Mouse (Mus musculus) hindbrain, embryonic 12.5 days (tissue): ENCODE data around the gene Gm128. TPM values are rescaled to one million over a fixed set of nuclear protein-coding genes. Genes with fewer than 3 reads are reported as not detected.

Source experiments
- ATAC-seq: fragments of 200-750 bp; cut with Nextera tagmentation; 2 replicates; pipeline ENCODE4 v1.8.0; 2017; ENCODE audit warnings: moderate TSS enrichment; ENCODE audit not compliant: low FRiP score
- H3K27ac ChIP-seq: fragments of 300-500 bp; sonication (generic); 2 replicates; pipeline ENCODE4 v1.5.1; 2016; ENCODE audit warnings: mild to moderate bottlenecking
- H3K27me3 ChIP-seq: fragments of 300-500 bp; sonication (generic); 2 replicates; pipeline ENCODE4 v1.6.1; 2016; ENCODE audit warnings: mild to moderate bottlenecking
- H3K36me3 ChIP-seq: fragments of 300-500 bp; sonication (generic); 2 replicates; pipeline ENCODE4 v1.6.1; 2016; ENCODE audit warnings: mild to moderate bottlenecking
- H3K4me1 ChIP-seq: fragments of 300-500 bp; sonication (generic); 2 replicates; pipeline ENCODE4 v1.6.1; 2016
- H3K4me2 ChIP-seq: fragments of 300-500 bp; sonication (generic); replicated peaks from 2 replicates; pipeline ENCODE4 v1.6.1; 2016; ENCODE audit warnings: mild to moderate bottlenecking
- H3K4me3 ChIP-seq: fragments of 300-500 bp; sonication (generic); 2 replicates; pipeline ENCODE4 v1.5.1; 2016; ENCODE audit warnings: mild to moderate bottlenecking
- H3K9ac ChIP-seq: fragments of 300-500 bp; sonication (generic); 2 replicates; pipeline ENCODE4 v1.6.1; 2016; ENCODE audit warnings: mild to moderate bottlenecking, moderate library complexity
- H3K9me3 ChIP-seq: fragments of 300-500 bp; sonication (generic); replicated peaks from 2 replicates; pipeline ENCODE4 v1.6.1; 2016; ENCODE audit warnings: mild to moderate bottlenecking
- WGBS: fragments of 180-500 bp; shearing (Covaris S2); methylation state at CpG from one replicate; pipeline ENCODE4 v1.1.7; 2016; 5-methylcytosine and 5-hydroxymethylcytosine counted together
- polyA plus RNA-seq: library from polyadenylated mRNA; unstranded; fragments of >200 nt; fragmentation: Nextera tagmentation; extraction: Ambion mirVana; gene quantifications from 2 replicates; pipeline ENCODE4 v1.2.1, GENCODE M21; 2016

Gene Gm128
- polyA plus RNA-seq, 1 experiment from 2014 or later = 0.25 TPM

DNA sequence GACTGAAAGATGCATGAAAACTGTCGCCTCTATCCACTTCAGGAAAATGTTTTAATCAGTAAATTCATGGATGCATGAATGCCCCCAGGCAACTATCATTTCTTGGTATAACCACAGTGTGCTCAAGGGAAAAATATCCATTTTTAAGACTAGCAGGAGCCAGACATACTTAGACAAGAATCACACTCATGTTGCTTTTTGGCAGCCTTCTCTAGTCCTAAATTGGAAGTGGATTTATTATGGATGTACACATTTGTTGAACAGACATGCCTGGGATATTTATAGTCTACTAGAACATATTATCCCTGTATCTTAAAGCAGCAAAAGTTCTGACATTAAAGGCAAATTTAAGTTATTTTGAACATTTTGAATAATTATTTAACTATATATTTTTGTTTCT is 23.3 kb upstream of the Gm128 start:
- Histone ChIP-seq H3K27ac (no peak overlapping the region), H3K4me1 (no peaks in the 10 kb centered on the region), H3K4me2 (no peak overlapping the region), H3K36me3 (peaks cover 50% of the 10 kb centered on the region), H3K4me3 (no peak overlapping the region), H3K9ac (no peak overlapping the region), H3K9me3 (no peaks in the 10 kb centered on the region), H3K27me3 (no peaks in the 10 kb centered on the region)
- ATAC-seq = no peak
- 79% methylated on average over 1 of the region's 1 CpGs for WGBS

DNA sequence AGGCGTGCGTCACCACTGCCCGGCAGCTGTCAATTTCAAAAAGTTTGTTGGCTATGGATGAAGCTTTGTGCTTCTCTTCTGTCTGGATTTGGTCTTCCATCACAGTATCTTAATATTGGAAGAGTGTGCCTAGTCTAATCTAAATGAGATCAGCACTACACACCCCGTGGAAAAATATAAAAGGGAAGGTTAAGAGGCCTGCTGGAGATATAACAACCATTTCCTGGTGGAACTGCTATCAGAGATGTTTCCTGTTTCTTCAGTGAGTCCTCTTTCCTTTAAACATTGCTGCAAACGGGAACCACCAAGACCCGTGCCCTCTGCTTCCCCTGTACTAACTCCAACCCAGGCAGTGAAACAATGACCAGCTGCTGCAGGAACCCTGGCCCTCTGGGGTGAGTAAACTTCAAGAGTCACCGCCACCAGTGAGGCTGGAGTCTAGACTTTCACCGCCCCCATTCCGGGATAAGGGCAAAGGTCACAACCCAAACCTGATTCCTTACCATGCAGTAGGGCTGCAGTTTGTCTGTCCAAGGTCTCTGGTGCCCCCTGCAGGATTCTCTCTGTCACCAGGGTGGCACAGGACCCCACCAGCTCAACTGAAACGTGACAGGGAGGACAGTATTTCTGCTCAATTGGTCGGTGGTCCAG is 21.8 kb upstream of the Gm128 start:
- Histone ChIP-seq H3K4me3 (no peak overlapping the region), H3K4me2 (no peak overlapping the region), H3K9me3 (no peaks in the 10 kb centered on the region), H3K27ac (no peak overlapping the region), H3K27me3 (no peaks in the 10 kb centered on the region), H3K36me3 (peaks cover 63% of the 10 kb centered on the region), H3K9ac (no peak overlapping the region), H3K4me1 (no peaks in the 10 kb centered on the region)
- WGBS = 50% methylated on average over 11 of the region's 11 CpGs
- ATAC-seq = no peak; the same call in 1 of the 2 replicates

DNA sequence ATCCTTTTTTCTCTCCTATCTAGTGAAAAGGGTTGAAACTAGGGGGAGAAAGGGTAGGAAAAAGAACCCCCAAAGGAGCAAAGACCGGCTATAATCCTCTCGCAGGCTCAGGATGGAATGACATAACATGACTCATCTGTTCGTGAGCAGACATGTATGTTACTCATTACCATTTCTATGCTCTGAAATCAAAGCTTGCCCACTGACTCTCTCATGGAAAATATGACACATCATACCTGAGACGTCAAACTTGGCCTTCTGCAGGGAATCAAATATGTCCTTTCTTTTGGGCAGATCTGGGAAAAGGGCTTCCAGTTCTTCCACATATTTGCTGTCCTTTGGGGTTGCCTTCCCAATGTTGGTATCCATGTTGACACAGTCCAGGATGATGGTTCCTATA is 20.6 kb upstream of the Gm128 start:
- Histone ChIP-seq H3K4me2 (no peak overlapping the region), H3K4me3 (no peak overlapping the region), H3K27ac (no peak overlapping the region), H3K4me1 (no peaks in the 10 kb centered on the region), H3K27me3 (no peaks in the 10 kb centered on the region), H3K36me3 (peaks cover 64% of the 10 kb centered on the region), H3K9me3 (no peaks in the 10 kb centered on the region), H3K9ac (no peak overlapping the region)
- 89% methylated on average over 4 of the region's 4 CpGs for WGBS
- no peak for ATAC-seq

DNA sequence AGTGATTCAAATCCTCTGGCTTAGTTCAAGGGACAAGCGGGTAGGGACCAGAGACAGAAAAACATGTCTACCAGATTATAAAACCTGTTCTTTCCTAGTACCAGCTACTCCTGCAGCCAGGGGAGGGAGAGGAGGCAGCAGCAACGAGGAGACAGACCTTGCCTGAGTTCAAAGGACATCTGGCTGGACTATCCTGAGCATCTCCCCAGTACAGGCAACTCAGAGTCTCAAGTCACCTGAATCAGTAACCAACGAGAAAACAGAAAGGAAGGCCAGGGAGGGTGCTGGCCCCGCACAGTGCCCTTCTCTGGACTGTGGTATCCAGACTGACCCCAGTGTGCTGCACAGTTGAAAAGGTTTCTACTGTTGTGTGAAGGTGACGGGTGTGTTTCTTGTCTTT is 15.5 kb upstream of the Gm128 start:
- no peak for ATAC-seq
- no peaks in the 10 kb centered on the region for H3K27me3 ChIP-seq
- H3K4me2 ChIP-seq = no peak overlapping the region
- 87% methylated on average over 5 of the region's 5 CpGs for WGBS
- H3K27ac ChIP-seq = no peak overlapping the region
- H3K4me3 ChIP-seq = no peak overlapping the region
- no peaks in the 10 kb centered on the region for H3K9me3 ChIP-seq
- H3K4me1 ChIP-seq = no peaks in the 10 kb centered on the region
- peaks cover 86% of the 10 kb centered on the region for H3K36me3 ChIP-seq
- no peak overlapping the region for H3K9ac ChIP-seq

DNA sequence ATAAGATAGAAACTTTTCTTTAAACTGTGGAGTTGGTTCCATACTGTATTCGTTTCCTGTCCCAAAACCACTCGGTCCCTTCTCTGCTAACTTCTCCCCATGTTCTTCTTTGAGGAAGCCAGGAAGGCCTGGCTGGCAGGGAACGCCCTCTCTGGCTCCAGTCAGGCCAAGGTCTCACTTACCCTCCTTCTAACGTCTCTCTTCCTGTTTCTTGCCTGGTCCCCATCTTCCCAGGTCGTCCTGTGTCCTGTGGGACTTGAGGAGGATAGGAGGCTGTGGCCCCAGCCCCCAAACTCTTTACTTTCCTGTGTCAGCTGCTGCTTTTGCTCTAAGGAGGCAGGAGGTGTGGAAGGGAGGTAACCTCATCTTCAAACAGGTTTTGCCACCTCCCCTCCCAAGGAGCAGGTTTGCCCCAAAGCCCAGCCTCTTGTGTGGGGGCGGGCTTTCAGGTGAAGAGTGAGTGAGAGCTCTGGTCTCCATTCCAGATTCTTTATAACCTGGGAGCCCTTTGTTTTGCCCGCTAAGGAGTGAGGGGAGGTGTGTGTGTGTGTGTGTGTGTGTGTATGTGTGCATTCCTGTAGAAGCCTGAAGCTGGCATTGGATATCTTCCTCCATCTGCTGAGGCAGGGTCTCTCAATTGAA is 9.5 kb upstream of the Gm128 start, which contains the start of gene Bnipl:
Bnipl (minus strand) TSS at position 411 of the 642 bp plus-strand sequence.
- Histone ChIP-seq H3K27ac (no peak within 1 kb of the TSS), H3K9ac (no peak within 1 kb of the TSS), H3K4me1 (no peaks in the 10 kb centered on the region), H3K27me3 (no peaks in the 10 kb centered on the region), H3K4me3 (no peak within 1 kb of the TSS), H3K4me2 (no peak within 1 kb of the TSS), H3K9me3 (no peaks in the 10 kb centered on the region), H3K36me3 (peaks cover 40% of the 10 kb centered on the region)
- WGBS = 62% methylated on average over 7 of the region's 7 CpGs
- no peak for ATAC-seq

DNA sequence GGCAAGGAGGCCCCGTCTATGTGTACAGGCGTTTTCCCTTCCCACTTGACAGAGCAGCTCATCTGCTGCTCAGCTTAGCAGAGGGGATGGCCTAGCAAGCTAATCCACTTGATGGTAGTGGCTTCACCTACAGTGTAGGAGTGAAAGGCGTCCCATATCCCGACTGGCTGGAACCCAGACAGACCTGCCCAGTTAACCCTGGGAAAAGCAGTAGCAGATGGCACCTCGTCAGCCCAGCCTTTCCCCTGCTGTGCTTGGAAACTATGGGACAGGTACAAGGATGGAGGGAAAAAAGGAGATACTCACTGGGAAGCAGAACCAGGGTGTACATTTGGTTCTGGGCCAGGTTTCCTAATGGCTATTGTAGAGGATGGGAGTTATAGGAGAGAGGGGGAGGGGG is 9.0 kb upstream of the Gm128 start:
- Histone ChIP-seq H3K36me3 (peaks cover 39% of the 10 kb centered on the region), H3K9ac (no peak overlapping the region), H3K4me1 (no peaks in the 10 kb centered on the region), H3K27me3 (no peaks in the 10 kb centered on the region), H3K27ac (no peak overlapping the region), H3K4me3 (no peak overlapping the region), H3K9me3 (no peaks in the 10 kb centered on the region), H3K4me2 (no peak overlapping the region)
- no peak for ATAC-seq
- WGBS = 80% methylated on average over 5 of the region's 5 CpGs

DNA sequence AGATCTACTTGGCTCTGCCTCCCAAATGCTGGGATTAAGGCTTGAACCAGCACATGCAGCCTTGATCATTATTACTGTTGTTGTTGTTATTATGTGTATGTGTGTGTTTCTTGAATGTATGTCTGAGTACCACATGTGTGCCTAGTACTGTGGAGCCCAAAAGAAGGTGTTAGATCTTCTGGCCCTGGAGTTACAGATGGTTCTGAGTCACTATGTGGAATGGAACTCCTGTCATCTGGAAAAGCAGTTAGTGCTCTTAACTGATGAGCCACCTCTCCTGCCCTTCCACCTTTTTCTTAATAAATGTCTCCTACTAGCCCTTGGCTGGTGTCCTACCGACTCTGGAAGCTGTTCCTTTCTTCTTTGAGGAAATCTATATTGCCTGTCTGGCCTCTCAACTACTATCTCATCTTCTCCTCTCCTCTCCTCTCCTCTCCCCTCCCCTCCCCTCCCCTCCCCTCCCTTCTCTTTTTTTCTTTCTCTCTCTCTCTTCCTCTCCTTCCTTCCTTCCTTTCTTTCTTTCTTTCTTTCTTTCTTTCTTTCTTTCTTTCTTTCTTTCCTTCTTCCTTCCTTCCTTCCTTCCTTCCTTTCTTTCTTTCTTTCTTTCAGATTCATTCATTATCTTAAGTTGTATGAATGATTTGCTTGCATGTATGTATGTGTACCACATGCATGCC is 6.4 kb upstream of the Gm128 start:
- H3K9me3 ChIP-seq = no peaks in the 10 kb centered on the region
- no peak overlapping the region for H3K27ac ChIP-seq
- no peak for ATAC-seq
- H3K36me3 ChIP-seq = peaks cover 20% of the 10 kb centered on the region
- 73% methylated on average over 1 of the region's 1 CpGs for WGBS
- H3K4me2 ChIP-seq = no peak overlapping the region
- no peaks in the 10 kb centered on the region for H3K27me3 ChIP-seq
- H3K4me1 ChIP-seq = no peaks in the 10 kb centered on the region
- no peak overlapping the region for H3K4me3 ChIP-seq
- H3K9ac ChIP-seq = no peak overlapping the region

DNA sequence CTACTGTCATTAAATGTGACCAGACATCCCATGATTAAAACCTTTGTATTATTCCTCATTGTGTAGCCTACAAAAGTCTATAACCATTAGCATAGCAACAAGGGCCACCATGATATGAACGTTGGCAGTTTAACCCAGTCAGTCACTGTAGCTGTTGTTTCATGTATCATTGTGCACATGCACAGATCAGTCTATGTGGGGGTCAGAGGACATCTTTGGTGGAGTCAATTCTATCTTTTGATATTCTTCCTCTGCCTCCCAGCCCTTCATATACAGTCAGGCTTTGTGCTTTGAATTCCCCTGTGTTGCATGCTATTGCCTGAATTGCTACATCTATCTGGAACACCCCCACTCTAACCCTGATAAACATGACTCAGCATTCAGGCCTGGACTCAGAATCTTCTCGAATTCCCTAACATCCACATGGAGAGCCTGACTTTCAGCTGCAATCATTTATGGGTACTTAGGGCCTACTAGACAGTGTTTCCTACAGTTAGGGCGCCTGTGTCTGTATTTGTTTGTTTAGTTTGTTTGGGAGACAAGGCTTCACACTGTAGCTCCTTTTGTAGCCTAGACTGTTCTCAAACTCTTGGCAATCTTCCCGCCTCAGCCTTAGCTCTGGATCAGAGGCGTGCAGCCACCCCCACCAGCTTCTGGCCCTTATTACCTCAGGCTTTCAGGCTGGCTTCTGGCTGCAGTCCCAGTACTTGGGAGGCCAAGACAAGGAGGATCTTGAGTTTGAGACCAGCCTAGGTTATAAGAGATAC is 5.2 kb upstream of the Gm128 start:
- Histone ChIP-seq H3K4me2 (no peak overlapping the region), H3K4me3 (no peak overlapping the region), H3K4me1 (no peaks in the 10 kb centered on the region), H3K9ac (no peak overlapping the region), H3K9me3 (no peaks in the 10 kb centered on the region), H3K27ac (no peak overlapping the region), H3K36me3 (peaks cover 11% of the 10 kb centered on the region; the same call in 1 of the 2 replicates), H3K27me3 (no peaks in the 10 kb centered on the region)
- ATAC-seq = no peak
- WGBS = 88% methylated on average over 5 of the region's 5 CpGs

DNA sequence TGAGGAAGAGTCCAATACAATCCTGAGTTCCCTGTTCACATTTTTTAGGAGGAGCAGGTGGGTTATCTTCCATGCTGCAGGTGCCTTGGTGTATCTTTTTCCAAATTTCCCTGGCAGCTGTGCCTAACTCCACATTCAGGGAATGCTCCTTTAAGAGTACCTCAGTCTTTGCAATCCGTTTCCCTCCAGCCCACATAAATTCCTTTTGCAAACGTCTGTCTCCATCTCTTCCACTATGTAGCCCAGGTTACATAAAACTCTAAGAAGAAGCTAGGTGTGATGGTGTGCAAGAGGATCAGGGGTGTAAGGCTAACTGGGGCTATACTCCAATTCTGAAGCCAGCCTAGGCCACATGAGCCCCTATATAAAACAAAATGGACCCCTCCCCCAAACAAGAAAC is 1.7 kb upstream of the Gm128 start:
- H3K27ac ChIP-seq = no peak overlapping the region
- H3K27me3 ChIP-seq = no peaks in the 10 kb centered on the region
- no peak overlapping the region for H3K4me2 ChIP-seq
- 92% methylated on average over 2 of the region's 2 CpGs for WGBS
- H3K9me3 ChIP-seq = no peaks in the 10 kb centered on the region
- H3K4me3 ChIP-seq = no peak overlapping the region
- H3K4me1 ChIP-seq = no peaks in the 10 kb centered on the region
- H3K36me3 ChIP-seq = peaks cover 13% of the 10 kb centered on the region; the same call in 1 of the 2 replicates
- H3K9ac ChIP-seq = no peak overlapping the region
- no peak for ATAC-seq

DNA sequence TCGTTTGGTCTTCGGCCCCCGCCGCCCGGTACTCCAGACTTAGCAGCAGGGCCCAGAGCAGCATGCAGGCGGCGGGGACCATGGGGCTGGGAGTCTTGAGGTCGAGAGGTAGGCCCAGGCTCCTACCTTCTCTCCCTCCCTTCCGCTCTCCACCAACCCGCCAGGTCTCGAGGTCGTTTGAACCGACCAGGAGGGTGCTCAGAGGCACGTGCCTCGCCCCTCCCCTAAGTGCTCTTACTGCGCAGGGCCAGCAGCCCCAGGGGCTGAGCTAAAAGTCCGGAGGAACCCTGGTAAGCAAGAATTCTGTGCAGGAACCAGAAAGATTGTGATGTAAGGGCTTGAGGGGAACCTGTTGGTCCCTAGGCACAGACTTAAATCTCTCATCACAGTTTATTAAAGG is 498 bp downstream of the Gm128 start:
- no peaks in the 10 kb centered on the region for H3K9me3 ChIP-seq
- H3K27me3 ChIP-seq = no peaks in the 10 kb centered on the region
- H3K4me2 ChIP-seq = no peak overlapping the region
- H3K9ac ChIP-seq = no peak overlapping the region
- no peak overlapping the region for H3K4me3 ChIP-seq
- H3K27ac ChIP-seq = no peak overlapping the region
- no peak for ATAC-seq
- no peaks in the 10 kb centered on the region for H3K4me1 ChIP-seq
- H3K36me3 ChIP-seq = peaks cover 35% of the 10 kb centered on the region
- 34% methylated on average over 17 of the region's 17 CpGs for WGBS

DNA sequence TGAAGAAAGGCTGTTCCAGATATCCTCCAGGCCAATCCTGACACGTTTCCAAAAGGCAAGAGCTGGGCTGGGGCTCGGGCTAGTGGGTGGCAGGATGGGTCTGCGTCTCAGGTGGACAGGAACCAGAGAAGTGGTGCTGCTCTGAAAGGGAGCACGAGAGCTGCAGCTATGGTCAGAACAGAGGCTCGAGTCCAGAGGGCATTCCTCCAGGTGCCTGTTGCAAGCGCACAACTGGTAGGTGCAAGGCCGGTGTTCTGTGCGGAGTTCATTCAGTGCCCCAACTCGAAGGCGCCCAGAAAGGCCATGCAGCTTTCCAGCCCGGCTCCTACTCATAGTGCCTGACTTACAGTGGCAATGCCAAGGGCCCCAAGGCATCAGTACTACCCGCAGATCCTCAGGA is 1.4 kb downstream of the Gm128 start:
- H3K36me3 ChIP-seq = peaks cover 35% of the 10 kb centered on the region
- H3K9ac ChIP-seq = no peak overlapping the region
- no peak overlapping the region for H3K4me3 ChIP-seq
- WGBS = 89% methylated on average over 12 of the region's 12 CpGs
- H3K27ac ChIP-seq = no peak overlapping the region
- no peaks in the 10 kb centered on the region for H3K27me3 ChIP-seq
- H3K9me3 ChIP-seq = no peaks in the 10 kb centered on the region
- 0 out of 2 replicates have a peak, but pooled peaks cover 5% of the 10 kb centered on the region for H3K4me1 ChIP-seq
- ATAC-seq = no peak
- no peak overlapping the region for H3K4me2 ChIP-seq

DNA sequence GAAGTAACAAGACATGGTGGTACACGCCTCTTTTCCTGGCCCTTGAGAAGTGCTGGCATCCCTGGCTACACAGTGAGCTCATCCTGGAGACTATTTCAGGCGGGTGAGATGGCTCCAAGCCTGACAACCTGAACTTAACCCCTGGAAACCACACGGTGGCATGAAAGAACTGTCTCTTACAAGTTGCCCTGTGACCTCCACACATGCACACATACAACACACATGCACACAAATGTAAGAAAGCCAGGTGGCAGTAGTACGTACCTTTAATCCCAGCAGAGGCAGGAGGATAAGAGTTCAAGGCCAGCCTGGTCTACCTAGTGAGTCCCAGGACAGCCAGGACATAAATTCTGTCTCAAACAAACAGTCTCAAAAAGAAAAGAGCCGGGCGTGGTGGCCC is 2.4 kb downstream of the Gm128 start:
- Histone ChIP-seq H3K9ac (no peak overlapping the region), H3K27me3 (no peaks in the 10 kb centered on the region), H3K36me3 (peaks cover 42% of the 10 kb centered on the region), H3K4me3 (no peak overlapping the region), H3K27ac (no peak overlapping the region), H3K4me1 (0 out of 2 replicates have a peak, but pooled peaks cover 5% of the 10 kb centered on the region), H3K4me2 (no peak overlapping the region), H3K9me3 (no peaks in the 10 kb centered on the region)
- no peak for ATAC-seq
- 92% methylated on average over 6 of the region's 6 CpGs for WGBS
